Mouse (Mus musculus): Measurements from ENCODE around the gene Ppp1r16b.
"Not testable (repeated sequence)": the region's sequence is repeated elsewhere in the genome, so short reads cannot be mapped to it uniquely, and the experiment has no call there.

Ppp1r16b gene

DNA sequence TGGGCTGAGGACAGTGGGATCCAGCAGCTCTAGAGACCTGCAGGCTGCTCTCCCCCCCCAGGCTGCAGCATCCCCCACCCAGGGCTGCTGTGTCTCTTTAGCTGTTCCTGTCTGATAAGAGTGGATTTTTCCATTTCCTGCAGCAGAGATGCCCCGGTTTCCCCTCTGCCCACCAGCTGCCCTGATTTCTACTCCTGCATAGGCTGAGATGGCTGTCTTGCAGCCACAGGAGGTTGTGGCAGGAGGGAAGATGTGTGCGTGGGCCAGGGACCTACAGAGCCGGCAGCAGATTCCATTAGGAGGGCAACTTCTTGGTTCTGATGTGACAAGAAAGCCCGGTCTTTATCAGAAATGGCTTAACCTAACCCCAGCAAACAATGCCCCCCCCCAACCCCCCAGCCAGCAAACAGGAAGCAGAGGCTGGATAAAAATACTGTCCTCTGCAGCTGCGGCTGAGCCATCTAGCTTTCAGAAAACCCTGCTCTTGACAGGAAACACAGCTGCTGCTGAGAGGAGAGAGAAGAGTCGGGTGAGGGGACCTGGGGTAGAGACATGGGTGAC lies 57.9 kb downstream of the Ppp1r16b start:
- DNase-seq (ENCODE audit: extremely low spot score): no peak

DNA sequence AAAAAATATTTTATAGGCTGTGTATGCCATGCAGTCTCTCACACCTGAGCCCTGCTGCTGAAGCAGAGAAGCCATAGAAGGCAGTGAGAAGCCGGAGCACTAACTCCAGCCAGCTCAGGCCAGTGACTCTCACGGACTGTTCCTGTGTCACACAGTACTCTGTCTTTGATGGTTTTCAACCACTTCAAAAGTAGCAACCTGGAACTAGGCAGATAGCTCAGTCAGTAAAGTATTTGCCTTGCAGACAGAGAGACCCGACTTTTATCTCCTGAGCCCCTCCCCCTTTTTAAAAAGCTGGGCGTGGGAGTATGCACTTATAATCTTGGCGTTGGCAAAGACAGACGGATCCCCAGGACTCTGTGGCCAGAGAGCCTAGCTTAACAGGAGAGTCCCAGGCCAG lies 58.6 kb downstream of the Ppp1r16b start:
- DNase-seq (ENCODE audit: extremely low spot score): no peak

DNA sequence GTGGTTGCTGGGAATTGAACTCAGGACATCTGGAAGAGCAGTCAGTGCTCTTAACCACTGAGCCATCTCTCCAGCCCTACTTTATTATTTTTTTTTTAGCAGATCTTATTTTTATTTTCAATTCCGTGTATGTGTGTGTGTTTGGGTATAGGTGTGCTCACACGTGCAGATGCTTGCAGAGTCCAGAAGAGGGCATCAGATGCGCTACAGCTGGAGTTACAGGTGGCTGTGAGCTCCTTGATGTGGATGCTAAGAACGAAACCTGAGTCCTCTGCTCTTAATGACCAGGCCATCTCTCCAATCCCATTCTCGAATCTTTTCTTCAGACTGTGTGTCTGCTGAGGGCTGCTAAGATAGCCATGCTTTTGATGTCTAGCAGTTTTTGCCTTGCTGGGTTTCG lies 61.1 kb downstream of the Ppp1r16b start:
- no peak for DNase-seq (ENCODE audit: extremely low spot score)

DNA sequence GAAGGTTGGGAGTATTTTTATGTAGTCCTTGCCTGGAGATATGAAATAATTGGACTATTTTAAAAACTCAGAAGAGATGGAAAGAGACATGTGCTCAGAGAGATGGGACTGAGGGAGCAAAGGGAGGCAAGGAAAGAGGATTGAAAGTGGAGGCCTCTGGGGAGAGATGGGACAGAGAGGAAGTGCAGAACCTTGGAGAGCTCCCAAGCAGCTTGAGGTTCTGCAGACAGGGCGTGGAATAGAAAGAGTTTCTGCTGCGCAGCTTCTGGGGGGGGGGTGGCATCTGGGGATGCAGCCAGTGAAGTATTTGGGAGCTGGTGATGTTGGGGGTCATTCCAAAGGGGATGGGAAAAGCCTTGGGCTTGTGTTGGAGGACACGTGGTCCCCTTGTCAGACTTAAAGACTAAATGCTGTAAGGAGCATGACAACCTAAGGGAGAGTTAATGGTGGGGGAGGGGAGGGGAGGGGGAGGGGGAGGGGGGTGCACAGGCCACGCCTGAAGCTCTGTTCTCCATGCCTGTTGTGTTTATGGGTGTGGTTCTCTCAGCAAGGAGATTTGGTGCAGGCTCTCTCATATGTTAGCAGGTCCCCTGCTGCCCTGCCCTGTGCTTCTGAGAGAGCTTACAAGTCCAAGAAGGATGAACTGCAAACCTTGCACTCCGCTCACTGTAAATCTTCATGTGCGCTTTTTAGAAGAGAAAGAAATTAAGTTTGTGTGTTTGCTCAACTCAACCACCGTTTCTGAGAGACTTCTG lies 63.0 kb downstream of the Ppp1r16b start:
- DNase-seq (ENCODE audit: extremely low spot score): no peak

DNA sequence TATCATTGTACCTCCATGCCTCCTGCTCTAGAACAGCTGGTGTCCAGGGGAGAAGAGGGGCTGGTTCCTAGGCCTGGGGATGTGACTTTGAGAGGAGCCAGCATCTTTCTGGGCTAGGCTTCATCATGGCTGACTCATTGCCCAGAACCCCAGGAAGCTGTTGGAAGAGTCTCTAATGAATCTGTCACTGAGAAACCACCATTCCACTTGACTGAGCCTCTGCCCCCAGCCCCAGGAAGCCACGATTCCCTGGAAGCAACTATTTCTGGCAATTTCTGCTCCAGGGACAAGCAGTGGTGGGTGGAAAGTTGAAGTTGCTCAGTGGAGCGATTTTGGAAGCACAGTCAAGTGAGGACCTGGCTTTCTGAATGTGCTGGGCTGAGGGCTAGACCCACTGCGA lies 65.7 kb downstream of the Ppp1r16b start:
- no peak for DNase-seq (ENCODE audit: extremely low spot score)

DNA sequence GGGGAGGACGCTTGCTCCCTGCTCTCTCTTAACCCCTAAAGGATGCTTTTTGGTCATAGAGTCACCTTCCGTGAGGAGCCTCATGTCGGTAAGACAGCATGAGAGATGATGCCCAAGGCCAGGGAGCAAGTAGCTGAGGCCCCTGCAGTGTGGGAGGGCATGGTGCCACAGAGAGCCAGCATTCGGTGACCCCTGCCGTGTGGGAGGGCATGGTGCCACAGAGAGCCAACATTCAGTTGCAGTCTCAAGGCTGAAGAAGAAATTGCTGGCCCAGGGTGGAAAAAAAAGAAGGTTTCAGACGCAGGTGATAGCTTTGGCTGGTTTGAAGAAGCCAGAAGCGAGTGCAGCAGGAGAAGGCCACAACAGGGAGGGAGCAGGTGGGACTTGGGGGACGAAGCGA lies 67.3 kb downstream of the Ppp1r16b start:
- DNase-seq (ENCODE audit: extremely low spot score): no peak

DNA sequence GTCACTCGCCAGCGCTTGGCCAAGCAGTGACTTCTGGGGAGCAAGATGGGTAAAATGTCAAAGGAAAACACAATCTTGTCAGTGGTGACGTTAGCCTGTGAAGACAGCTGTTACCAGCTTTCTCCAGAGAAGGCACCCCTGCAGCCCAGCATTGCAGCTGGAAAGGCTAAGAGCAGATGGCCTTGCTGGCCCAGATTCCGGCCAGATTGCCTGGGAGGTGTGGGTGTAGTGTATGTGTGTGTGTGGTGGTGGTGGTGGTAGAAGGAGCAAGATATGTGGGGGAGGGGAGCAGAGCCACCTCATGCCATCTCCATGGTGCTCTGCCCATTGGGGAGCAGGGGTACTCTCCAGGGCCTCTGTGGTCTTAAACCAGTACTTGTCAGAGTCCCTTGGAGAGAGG lies 67.9 kb downstream of the Ppp1r16b start:
- no peak for DNase-seq (ENCODE audit: extremely low spot score)

DNA sequence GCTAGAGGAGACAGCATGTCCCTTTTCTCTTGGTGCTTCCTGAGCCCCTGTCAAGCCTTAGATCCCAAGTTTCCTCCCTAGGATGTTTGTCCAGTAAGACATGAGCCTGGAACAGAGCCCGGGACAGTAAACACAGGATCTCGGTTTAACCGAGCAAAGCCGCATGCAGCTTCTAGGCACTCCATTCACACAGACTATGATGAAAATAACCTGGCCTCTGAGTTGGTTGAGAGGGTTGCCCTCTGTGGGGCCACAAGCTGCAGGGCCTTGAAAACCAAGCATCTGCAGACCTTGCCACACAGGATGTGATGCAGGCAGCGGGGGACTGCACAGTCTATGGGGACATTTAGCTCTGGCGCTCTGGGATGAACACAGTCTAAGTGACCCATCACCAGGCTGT lies 68.7 kb downstream of the Ppp1r16b start:
- no peak for DNase-seq (ENCODE audit: extremely low spot score)

DNA sequence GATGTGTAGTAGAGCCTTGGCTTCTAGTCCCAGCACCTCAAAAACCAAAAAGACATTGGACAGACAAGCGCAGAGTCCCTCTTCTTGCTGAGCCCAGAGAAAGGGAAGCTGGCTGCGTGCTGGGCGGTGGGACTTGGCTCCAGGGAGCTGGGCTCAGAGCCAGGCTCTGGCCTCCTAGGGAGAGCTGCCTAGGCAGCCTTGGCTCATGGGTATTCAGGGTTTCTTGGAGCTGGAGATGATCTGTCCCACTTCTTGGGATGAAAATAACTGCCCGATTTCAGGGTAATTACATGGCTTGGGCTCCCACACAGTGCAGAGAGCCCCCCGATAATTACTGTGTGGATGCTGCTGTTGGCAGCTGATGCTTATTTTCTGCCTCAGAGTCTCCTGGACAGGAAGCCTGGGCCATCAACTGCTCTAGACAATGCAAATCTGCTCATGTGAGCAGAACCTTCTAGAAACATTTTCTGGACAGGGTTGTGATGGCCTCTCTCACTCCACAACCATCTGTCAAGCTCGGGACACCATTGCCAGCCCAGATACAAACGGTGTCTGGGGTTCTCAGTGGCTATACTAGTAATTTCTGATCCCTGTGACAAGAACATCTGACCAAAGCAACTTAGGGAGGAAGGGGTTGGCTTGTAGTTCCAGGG lies 69.4 kb downstream of the Ppp1r16b start:
- DNase-seq (ENCODE audit: extremely low spot score): no peak

DNA sequence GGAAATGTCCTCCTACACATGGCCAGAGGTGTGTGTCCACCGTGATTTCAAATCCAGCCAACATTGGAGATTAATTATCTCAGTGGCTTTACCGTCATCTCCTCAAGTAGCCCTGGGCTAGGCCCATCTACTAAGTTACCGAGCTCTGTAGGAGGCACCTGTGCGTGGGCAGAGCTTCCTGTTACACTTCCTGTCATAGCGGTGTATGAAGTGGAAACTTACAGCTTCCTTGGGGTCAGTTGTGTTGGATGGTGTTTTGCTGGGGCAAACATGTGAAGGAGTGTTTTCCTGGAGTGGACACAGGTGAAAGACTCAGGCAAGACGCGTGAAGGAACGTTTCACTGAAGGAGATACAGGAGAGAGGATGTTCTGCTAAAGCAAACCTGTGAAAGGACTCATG lies 70.1 kb downstream of the Ppp1r16b start:
- no peak for DNase-seq (ENCODE audit: extremely low spot score)

DNA sequence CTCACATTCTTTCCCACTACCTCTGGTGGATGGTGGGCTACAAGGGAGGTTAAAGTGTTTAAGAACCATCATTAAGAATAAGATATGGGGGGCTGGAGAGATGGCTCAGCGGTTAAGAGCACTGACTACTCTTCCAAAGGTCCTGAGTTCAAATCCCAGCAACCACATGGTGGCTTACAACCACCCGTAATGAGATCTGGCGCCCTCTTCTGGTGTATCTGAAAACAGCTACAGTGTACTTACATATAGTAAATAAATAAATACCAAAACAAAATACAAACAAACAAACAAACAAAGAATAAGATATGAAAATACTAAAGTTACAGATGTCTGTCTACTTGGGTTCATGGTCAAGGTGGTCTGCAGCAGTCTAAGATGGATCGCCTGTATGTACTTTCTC lies 71.0 kb downstream of the Ppp1r16b start:
- DNase-seq (ENCODE audit: extremely low spot score): not testable (repeated sequence)

DNA sequence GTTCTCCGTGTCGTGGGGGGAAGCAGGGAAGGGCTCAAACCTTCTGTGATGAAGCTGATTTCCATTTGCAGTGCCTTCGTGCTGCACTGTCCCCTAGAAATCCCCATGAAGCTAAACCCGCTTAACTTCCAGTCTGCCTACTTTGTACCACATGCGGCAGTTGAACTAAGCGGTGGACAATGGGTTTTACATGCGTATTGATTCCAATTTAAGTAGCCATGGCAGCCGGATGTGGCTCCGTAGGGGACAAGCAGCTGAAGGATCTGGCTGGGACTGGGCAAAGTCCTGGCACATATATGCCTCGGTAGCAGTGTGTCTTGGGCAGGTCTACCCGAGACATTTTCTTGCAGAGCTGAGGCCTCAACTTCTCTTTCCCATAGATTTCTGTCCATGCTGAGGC lies 73.4 kb downstream of the Ppp1r16b start:
- DNase-seq (ENCODE audit: extremely low spot score): no peak

DNA sequence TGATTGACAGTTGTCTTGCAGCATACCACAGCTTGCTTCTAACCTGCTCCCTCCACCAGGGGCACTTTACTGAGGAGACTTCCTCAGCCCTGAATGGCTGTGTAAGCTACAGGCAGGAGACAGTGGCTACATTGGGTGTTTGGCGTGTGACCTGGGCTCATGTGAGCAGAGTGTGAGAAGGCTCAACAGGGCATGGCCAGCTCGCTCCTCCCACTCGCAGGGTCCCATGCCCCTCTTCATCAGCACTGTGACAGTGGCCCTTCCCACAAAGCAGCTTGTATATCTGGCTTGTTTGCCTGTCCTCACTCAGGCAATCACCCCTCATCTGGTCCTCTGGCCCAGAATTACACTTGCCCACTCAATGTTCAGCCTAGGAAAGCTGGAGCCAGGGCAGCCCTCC lies 73.9 kb downstream of the Ppp1r16b start:
- no peak for DNase-seq (ENCODE audit: extremely low spot score)

DNA sequence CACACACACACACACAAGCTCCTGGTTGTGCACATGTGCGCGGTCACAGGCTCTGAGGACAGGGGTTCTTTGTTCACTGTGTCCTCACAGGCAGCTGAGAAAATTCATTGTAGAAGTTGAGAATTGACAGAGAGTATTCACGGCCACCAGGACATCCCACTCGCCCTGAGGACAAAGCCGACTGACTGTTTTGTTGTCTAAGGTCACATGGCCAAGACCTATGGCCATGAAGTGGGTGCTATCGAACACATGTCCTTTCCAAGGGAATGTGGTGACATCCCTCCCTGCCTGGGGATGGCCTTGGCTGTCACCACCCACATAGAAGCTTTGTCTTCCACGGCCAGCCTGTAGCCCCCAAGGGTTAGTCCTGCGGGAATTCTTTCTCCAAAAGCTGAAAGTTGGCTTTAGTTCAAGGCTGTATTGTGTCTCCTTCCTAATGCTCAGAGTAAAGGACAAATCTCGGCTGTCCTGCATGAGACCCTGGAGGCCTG lies 75.9 kb downstream of the Ppp1r16b start:
- no peak for DNase-seq (ENCODE audit: extremely low spot score)

DNA sequence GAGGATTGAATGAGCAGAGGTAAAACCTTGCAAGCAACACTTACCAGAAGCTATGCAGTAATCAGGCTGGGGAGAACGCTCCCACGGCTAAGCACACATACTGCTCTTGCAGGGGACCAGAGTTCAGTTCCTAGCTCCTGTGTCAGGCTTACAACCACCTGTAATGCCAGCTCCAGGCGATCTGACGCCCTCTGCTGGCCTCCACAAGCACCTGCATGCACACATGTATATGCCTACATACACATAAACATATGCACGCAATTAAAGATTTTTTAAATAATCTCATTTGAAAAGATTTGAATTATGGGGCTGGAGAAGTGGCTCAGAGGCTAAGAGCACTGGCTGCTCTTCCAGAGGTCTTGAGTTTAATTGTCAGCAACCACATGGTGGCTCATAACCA lies 77.2 kb downstream of the Ppp1r16b start:
- DNase-seq (ENCODE audit: extremely low spot score): no peak

DNA sequence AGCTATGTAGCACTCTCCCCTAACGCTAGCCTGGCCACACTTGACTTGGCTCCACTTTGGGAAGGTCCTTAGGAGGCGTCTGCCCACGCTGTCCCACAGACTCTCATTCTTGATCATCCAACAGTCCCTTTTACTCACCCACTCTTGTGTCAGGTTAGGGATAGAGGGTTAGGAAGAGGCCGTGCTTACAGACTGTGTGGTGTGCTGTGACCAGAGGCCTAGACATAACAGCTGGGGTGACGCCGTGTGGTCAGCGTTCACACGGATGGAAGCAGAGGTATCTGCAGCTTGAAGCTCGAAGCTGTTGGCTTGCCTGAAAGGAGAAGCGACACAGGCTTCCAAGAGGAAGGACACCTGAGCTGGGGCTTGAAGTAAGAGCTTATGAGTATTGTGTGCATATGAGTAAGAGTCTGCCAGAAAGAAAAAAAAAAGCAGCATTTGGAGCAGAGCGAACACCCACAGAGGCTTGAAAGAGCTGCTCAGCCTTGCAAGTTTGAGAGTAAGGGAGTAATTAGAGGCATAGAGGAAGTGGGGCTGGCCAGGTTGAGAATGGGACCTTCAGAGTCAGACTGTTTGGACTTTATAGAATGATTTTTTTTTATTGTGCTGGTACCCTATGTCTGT lies 78.4 kb downstream of the Ppp1r16b start:
- no peak for DNase-seq (ENCODE audit: extremely low spot score)

DNA sequence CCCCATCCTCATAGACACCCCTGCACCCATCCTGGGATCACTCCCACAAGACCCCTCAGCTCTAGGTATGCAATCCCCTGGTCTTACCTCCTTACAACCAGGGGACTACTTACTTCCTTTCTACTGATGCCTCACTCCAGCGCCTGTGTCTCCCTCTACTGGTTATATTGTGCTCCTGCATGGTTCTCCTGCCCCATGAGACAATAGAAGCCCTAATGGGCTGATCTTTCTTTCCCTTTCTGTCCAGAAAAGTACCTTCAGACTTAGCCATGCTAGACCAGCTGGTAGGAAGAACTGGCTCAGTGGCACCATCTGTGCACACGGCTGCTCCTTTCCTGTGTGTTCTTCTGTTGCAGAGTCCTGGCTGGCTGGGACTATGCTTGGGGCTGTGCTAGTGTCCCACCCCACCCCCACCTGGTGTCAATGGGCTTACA lies 79.9 kb downstream of the Ppp1r16b start:
- peak; percentile 48 for DNase-seq (ENCODE audit: extremely low spot score)

DNA sequence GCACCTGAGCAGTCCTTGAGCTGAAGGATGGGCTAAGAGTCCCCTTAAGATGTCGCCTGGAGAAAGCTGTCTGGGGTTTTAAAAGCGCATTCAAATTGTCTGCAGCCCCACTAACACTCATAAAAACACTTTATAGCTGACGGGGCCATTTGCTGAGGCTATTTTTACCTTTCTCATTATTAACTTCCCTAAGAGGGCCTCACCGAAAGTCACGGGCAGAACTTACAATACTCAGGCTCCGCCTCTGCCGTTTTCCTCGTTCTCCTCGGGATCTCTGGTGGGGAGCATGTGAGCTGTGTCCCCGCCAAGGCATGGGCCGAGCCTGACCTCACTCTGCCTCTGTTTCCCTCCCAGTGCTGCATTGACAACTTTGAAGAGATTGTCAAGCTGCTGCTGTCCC lies 81.0 kb downstream of the Ppp1r16b start:
- DNase-seq (ENCODE audit: extremely low spot score): no peak

DNA sequence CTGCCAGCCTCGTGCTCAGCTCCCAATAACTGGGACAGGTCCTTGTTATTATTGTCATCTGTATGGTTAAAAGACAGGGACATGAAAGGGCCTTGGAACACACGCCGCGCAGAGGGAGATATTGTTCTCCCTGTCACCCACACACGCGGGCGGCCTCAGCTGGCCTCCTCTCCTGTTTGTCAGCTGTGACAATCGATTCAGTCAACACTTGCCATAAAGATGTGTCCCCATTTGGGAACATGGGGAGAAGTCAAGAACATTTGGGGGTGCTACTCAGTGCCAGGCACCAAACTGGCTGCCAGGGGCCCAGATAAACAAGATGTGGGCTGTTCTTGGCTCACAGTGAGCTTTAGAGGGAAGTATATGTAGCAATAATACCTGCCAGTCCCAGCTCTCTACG lies 84.2 kb downstream of the Ppp1r16b start:
- DNase-seq (ENCODE audit: extremely low spot score): no peak

DNA sequence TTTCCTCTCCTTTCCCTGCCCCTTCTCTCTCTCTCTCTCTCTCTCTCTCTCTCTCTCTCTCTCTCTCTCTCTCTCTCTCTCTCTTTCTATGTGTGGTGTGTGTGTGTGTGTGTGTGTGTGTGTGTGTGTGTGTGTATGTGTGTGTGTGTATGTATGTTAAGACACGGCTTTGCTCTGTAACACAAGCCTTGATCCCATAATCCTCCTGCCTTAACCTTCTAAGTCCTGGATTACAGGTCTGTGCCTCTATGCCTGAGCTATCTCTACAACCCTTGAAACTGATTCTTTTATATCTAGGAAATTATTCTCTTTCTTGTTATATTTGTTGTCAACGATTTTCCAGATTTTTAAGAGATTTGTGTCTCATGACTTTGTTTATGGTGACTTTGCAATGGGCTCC lies 95.0 kb downstream of the Ppp1r16b start:
- no peak for DNase-seq (ENCODE audit: extremely low spot score)

DNA sequence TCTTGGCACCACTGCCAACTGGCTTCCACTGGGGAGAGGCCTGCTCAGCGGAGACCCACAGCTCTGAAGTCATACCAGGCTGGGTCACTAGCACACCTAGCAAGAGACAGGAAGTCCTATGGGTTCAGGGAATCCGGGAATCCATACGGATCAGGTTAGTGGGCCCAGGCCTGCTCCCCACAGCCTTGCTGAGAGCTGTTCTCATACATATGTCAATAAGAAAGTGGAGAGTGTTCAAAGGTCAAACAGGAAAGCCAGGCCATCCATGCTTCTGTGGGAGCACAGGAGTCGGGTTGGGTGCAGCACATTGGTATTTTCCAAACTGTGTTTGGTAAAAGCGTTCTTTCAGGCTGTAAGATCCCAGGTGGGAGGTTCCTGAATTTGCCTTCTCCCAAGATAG lies 97.1 kb downstream of the Ppp1r16b start:
- no peak for DNase-seq (ENCODE audit: extremely low spot score)

DNA sequence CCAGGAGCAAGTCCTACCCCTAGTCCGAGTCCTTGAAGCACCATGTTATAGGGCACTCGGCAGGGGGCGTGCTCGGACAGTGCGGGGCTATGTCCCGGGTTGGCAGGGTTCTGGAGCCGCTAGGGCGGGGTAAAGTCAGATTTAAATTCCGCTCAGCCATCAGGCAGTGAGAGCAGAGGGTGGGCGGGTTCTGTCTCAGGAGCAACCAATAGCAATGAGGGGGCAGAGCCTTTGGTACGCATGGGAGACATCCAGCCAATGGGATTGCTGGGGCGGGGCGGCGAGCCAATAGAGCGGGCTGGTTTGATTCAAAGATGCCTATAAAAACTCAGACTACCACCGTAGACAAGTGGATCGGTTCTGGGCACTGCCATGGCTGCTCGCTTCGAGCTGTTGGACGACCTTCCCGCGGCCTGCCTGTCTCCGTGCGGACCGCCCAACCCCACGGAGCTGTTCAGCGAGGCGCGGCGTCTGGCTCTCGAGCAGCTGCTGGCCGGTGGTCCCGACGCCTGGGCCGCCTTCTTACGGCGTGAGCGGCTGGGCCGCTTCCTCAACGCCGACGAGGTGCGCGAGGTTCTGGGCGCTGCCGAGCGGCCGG lies 102.6 kb downstream of the Ppp1r16b start, which contains the start of gene Fam83d:
TSS of gene Fam83d (plus strand) at position 352 of the 598 bp plus-strand sequence.
- peak; percentile 97 for DNase-seq (ENCODE audit: extremely low spot score)
